ENCODE assay signal across 8 mouse cellular contexts in the genomic region with DNA sequence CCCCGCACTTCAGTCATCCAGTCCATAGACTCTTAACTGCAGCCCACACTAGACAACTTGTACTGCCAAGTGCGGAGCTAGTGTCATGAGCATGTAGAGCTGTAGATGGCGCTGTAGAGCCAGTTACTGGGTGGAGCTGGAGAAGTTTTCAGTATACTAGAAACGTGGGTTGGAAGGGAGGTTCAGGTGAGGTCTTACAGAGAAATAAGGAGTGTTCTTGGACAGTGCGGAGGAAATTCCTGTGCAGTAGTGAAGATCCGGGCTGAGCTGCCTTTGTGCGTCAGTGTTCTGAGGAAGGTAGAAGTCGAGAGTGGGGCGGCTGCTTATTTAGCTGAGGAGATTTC. TPM values are rescaled to one million over a fixed set of nuclear protein-coding genes. Genes with fewer than 3 reads are reported as not detected.
DNase-seq lines count a peak whose midpoint lies in the region; ATAC-seq lines count a peak whose summit lies in the region.

No protein-coding gene starts in this region.

- DNase-seq in cerebellum, postnatal 14 days = peak; percentile 28 to 68
- no peak for DNase-seq in cerebellum, adult 11 months
- peak; percentile 18 to 23 for DNase-seq in urinary bladder, adult 18-20 months (ENCODE audit: low spot score in 2 of 2)
- DNase-seq in urinary bladder, postnatal 10 days (ENCODE audit: low spot score) = no peak
- peak; percentile 86 for DNase-seq in kidney, postnatal 10 days
- DNase-seq in testis, postnatal 10 days (ENCODE audit: low spot score) = peak; percentile 85

- 0 out of 2 replicates have a peak, but pooled peaks have one; percentile 54 for ATAC-seq in erythroid progenitor cell, adult 5-6 weeks (replicated peaks; ENCODE audit: low FRiP score, poor library complexity, severe bottlenecking)
- peak; percentile 75 for ATAC-seq in megakaryocyte, adult 5-6 weeks (ENCODE audit: poor library complexity, severe bottlenecking)

RNA-seq across cellular contexts. Expression of a gene that starts 2.7 kb away (rescaled TPM):
- total RNA-seq in erythroid progenitor cell, adult 5-6 weeks (2015; ENCODE audit: low replicate concordance) = not detected in 2 replicates
- total RNA-seq in erythroid progenitor cell, adult 5-6 weeks (2017; ENCODE audit: low replicate concordance) = not detected in 2 replicates
- not detected in 2 replicates for total RNA-seq in megakaryocyte, adult 5-6 weeks (2015)
- total RNA-seq in megakaryocyte, adult 5-6 weeks (2017) = not detected in 2 replicates

RNA-seq across cellular contexts. Expression of a gene that starts 38.2 kb away (rescaled TPM):
- 12.6 and 14.4 TPM in 2 replicates for total RNA-seq in erythroid progenitor cell, adult 5-6 weeks (2015; ENCODE audit: low replicate concordance)
- 12.9 and 16.0 TPM in 2 replicates for total RNA-seq in erythroid progenitor cell, adult 5-6 weeks (2017; ENCODE audit: low replicate concordance)
- total RNA-seq in megakaryocyte, adult 5-6 weeks (2015) = 32.1 and 34.7 TPM in 2 replicates
- total RNA-seq in megakaryocyte, adult 5-6 weeks (2017) = 30.4 and 32.8 TPM in 2 replicates

Comparison
In these comparisons a context has a peak if more than half of its experiments do, and no peak if none do; other contexts are left out.
1. DNase-seq: peak in cerebellum, postnatal 14 days (2 of 2), urinary bladder, adult 18-20 months (2 of 2), kidney, postnatal 10 days (single experiment) and testis, postnatal 10 days (single experiment); none in cerebellum, adult 11 months (single experiment) and urinary bladder, postnatal 10 days (single experiment).